Comparison of ENCODE assay signal across 8 mouse cellular contexts in the genomic region with DNA sequence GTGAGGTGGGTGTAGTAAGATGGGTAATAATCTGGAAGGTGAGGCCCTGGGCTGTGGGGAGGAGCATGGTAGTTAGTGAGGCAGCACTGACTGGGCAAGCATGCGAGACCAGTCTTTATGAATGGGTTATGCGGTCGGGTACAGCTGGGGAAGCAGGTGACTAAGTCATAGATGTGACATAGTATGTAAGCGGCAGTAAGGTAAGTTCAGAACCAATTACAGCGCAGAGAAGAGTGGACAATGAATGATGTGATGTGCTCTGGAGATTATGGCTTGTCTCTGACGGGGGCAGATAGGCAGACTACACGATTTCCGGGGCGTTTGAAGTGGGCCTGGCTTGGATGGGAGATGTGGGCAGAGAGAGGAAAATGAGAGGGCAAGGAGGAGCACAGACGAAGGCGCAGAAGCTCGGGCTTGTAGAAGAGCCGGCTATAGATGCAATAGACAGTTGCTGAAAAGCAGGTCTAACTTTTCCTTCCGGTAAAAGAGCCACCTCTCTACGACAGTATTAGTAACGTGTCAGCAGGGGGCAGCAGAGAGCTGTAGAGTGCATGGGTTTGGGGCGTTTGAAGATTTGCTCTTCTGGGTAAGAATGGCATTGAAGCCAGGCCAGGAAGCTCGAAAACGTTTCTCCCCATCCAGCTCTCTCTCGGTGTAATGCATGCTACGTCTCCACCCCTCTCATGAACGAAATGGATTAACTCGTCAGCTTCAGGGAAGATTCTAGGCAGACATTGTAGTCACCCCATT.
DNase-seq lines count a peak whose midpoint lies in the region; ATAC-seq and TF ChIP-seq lines count a peak whose summit lies in the region.

No protein-coding gene starts in this region.

- TF ChIP-seq CTCF in hindbrain, postnatal 0 days (IDR thresholded peaks at IDR 0.05; ENCODE audit: low read depth): peak; percentile 96

- no peaks in the 10 kb centered on the region for H3K9me3 ChIP-seq in hindbrain, postnatal 0 days (ENCODE audit: low read length)

- WGBS in hindbrain, postnatal 0 days: 32% methylated on average over 23 of the region's 23 CpGs

- no peaks in the 10 kb centered on the region for H3K36me3 ChIP-seq in hindbrain, postnatal 0 days (ENCODE audit: insufficient read depth, low read length)

- peak overlapping the region; percentile 29; the same call in 1 of the 2 replicates for H3K4me2 ChIP-seq in hindbrain, postnatal 0 days (ENCODE audit: low read depth, low read length)

- H3K27ac ChIP-seq in hindbrain, postnatal 0 days: no peak overlapping the region

- peak; percentile 92 to 96 for DNase-seq in cerebellum, postnatal 14 days
- DNase-seq in frontal cortex, postnatal 25 days (ENCODE audit: low spot score in 2 of 2): peak; percentile 81 to 92
- peak; percentile 96 for DNase-seq in hindbrain, postnatal 0 days (ENCODE audit: low spot score)
- DNase-seq in left cerebral cortex, adult 18-20 months (ENCODE audit: low spot score in 2 of 2): peak; percentile 93 to 96
- peak; percentile 83 for DNase-seq in right cerebral cortex, postnatal 25 days
- no peak for DNase-seq in T-cell, adult 2 months (ENCODE audit: low spot score)

- no peak overlapping the region for H3K4me3 ChIP-seq in hindbrain, postnatal 0 days (ENCODE audit: low read length)

- peak; percentile 23 for ATAC-seq in activated CD4-positive, CD25-positive, alpha-beta regulatory T cell, adult 4 months
- ATAC-seq in hindbrain, postnatal 0 days: peak; percentile 90
- peak; percentile 83 for ATAC-seq in megakaryocyte, adult 5-6 weeks (ENCODE audit: poor library complexity, severe bottlenecking)

- no peaks in the 10 kb centered on the region for H3K27me3 ChIP-seq in hindbrain, postnatal 0 days (ENCODE audit: insufficient read depth, low read length)

- no peaks in the 10 kb centered on the region for H3K4me1 ChIP-seq in hindbrain, postnatal 0 days (ENCODE audit: insufficient read depth, low read length)

- H3K9ac ChIP-seq in hindbrain, postnatal 0 days (replicated peaks; ENCODE audit: low read length): no peak overlapping the region

Comparison
In these comparisons a context has a peak if more than half of its experiments do, and no peak if none do; other contexts are left out.
1. ATAC-seq: peak in every context shown above with its lines; median percentile 90 in hindbrain, postnatal 0 days; 83 in megakaryocyte, adult 5-6 weeks; 23 in activated CD4-positive, CD25-positive, alpha-beta regulatory T cell, adult 4 months.